Mouse (Mus musculus) kidney, postnatal 36 days (tissue): Measurements from ENCODE around the gene Rhoa.
A peak's percentile ranks its signal among the peaks of the same experiment; 100 is the strongest.
"Not testable (repeated sequence)": the region's sequence is repeated elsewhere in the genome, so short reads cannot be mapped to it uniquely, and the experiment has no call there.

Source experiments
- DNase-seq, 2 experiments: peaks; one replicate each; pipeline ENCODE4 v3.0.0; 2021 to 2022; ENCODE audit warnings: mixed read lengths in 2 of 2

Rhoa gene

DNA sequence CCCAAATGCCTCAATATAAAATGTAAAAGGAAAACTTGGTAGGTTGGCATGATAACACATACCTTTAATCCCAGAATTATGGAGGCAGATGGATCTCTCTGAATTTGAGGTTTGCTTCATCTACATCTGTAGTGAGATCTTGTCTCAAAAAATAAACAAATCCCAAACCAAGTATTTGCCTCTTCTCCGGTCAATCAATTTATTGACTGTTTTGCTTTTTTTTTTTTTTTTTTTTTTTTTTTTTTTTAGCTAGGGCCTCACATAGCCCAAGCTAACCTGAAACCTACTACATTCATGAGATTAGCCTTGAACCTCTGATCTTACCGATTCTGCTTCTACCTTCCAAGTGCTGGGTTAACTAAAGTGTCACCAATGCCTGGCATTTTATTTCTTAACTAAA lies 16.6 kb upstream of the Rhoa start:
- DNase-seq = no peak

DNA sequence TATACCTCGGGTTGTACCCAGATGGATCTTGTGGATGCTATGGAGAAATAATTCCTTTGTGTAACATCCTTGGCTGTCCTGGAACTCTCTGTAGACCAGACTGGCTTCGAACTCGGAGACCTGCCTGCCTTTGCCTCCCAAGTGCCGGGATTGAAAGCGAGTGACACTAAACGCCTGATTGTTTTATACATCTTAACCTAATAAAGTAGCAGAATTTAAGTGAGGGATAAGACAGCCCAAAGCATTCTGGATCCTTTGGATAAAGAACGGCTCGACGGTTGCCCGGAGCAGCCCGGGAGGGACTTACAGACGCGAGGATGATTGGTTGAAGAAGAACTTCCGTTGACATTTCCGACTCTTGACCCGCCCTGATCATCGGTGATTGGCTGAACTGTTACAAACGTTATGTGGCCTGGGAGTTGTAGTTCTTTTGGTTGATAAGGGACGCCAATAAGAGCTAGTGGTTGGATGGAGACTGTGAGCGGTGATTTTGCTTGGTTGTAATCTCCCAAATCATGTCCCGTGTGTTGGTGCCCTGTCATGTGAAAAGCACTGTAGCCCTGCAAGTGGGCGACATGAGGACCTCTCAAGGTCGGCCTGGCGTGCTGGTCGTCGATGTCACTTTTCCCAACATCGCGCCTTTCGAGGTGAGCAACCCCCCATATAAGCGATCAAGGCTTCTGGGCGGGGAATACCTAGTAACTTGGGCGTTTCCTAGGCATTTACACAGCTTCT lies 15.7 kb upstream of the Rhoa start, which contains the start of gene Nicn1:
Gene Nicn1 (plus strand): TSS at position 414 of the 735 bp plus-strand sequence.
- DNase-seq = peak; percentile 92 to 98

DNA sequence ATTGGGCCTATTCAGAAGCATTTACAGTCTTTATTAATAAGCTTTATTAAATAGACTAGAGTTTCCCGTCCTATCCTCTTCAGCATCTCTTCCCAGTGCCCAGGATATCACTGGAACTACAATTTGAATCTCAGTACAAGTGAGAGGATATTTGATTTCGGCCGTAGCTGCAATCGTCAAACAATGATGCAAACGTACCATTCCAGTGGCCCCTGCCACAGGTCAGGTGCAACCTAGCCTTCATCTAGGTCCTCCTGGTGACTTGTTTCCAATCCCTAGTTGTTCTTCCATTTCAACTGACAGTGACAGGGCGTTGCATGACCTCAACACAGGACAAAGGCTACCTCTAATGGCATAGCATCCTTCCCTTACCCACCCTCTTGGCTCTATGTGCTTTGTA lies 15.2 kb upstream of the Rhoa start:
- DNase-seq = no peak

DNA sequence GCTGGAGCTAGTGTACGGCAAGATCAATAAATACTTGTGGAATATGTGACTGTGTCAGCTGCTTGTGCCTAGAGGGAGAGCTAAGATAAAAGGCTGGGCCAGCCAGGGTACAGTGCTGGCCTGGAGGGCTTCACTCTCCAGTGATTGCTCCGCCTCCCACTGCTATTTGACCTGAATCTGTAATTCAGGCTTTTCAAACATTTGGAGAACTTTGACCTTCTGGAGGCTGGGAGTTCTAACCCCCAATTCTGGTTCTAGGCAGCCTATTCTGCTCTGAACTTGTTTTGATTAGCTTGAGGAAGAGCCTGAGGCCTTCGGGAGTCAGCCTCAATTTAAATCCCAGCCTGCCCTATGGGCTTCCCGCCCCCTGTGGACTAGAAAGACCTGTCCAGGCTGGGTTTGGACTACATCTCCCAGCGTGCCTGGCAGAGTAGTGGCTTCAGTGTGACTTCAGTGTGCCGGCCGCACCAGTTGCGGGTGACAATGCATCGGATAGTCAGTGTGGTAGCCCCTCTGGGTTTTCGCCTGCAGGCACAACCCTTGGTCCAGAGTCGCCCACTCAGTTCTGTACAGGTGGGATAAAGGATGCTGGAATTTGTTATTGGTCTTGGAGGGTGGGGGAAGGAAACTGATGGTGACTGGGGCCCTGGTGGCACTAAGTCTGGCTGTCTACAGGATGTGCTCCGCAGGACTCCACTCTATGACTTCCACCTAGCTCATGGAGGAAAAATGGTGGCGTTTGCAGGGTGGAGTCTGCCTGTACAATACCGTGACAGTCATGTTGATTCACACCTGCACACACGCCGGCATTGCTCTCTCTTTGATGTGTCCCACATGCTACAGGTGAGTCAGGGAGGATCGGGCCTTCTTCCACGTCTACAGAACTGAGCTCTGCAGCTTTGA lies 9.2 kb upstream of the Rhoa start, which contains the start of gene Amt:
Gene Amt (plus strand): TSS at position 401 of the 903 bp plus-strand sequence.
- peak; percentile 82 to 95 for DNase-seq

DNA sequence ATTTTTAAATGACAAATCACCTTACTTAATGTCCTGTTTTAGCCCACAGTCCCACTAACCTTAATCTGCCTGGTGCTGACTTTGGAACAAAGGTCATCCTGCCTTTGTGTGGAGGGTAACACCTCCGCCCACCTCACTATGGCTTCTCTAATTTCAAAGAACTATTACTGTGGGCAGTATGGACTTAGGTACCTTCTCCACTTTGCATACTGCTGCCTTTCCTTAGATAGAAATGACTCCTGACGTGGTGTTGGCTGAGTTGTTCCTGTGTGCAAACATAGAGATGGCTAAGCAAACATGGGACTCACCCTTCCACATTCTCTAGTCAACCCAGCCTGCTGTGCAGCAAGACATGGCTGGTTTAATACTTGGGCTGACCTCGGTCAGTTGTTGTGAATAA lies 4.1 kb upstream of the Rhoa start:
- no peak for DNase-seq

DNA sequence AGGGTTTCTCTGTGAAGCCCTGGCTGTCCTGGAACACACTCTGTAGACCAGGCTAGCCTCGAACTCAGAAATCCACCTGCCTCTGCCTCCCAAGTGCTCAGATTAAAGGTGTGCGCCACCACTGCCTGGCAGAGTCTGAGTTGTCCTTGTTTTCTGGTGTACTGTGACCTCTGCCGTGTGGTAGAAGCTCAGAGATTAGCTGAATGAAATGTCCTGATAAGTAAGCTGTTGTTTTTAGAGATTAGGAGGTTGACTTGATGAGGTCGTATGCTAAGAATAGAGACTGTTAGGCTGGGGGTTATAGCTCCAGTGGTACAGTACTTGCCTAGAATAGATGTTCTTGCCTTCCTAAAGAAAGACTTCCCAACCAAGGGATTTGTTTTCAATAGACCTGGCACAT lies 1.2 kb upstream of the Rhoa start:
- no peak for DNase-seq

DNA sequence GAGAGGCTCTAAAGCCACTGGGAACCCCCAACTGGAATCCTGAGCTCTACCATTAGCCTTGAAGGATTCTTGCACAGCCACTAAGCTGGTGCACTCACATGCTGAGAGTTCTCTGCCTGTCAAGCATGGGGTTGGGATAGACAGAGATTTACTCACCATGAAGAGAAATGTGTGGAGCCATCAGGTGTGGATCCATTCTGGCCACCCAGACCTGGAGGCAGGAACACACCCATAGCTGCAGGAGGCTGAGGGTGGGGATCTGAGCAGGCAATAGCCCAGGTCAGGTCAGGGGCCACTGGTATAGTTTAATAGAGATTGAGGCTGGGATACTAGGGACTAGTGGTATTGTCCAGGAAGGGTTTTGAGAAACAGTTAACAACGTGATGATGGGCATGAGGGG lies 759 bp upstream of the Rhoa start:
- DNase-seq = no peak

DNA sequence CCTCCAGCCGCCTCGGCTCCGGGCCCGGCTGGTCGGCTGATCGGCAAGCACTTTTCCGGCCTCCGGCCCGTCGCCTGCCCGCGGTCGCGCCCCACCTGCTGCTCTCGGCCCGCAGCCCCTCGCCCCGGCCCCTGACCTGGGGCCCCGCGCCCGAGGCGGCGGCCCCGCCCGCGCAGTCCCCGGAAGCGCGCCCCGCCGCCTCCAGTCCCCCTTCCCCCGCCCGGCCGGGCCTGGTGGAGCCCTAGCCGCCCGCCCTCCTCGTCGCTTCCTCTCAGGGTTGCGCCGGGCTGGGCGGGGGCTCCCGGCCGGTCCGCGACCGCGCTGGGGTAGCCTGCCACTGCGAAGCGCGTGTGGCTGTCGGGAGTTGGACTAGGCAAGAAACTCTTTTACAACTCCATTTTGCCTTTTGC lies 647 bp downstream of the Rhoa start:
- peak; percentile 86 to 93 for DNase-seq

DNA sequence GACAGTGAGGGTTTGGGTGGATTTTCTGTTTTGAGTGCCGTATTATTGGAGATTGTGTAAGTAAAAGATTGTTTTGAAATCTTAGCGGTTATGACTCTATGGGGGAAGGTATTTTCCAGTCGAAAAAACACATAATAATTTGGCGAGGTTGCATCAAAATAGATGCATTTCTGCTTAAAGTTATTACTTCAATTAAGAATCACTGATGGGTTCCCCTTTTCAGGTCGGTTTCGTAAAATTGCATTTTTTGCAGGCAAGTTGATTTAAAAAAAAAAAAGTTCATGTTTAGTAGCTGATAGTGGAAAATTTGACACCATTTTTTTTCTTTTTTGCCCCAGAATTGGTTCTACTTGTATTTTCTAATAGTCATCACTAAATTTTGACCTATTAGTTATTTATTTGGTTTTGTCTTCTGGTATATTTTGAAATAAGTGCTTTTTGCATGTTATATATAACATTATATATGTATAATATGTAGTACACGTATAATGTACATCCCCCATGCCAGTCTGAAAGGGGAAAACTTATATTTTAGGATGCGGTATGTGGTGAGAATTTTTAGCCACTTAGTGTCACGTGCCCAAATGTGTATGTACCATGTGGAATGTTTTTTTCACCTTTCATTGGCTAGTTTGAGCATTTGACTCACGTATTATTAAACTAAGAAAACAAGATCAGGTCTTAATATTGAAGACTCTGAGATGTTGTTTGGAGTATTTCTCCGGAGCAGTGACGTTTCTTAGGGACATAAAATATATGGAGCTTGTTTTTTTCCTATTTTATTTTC lies 1.3 kb downstream of the Rhoa start:
- DNase-seq = no peak

DNA sequence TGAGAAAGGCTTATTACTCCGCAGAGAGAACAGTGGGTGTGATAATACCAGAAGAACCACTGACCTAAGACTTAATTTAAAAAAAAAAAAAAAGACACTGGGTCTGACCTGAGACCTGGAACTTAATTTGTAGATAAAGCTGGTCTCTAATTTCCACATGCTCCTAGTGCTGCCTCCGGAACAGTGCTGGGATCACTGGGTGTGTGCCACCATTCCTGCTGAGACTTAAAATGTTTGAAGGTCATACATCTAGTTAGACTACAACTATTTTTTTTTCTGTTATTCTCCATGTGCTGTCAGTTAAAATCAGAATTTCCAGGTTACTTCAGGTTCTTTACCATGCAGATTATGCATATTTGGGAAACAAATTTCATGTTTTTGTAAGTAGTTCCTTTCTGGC lies 2.2 kb downstream of the Rhoa start:
- DNase-seq = peak; percentile 32 to 35

DNA sequence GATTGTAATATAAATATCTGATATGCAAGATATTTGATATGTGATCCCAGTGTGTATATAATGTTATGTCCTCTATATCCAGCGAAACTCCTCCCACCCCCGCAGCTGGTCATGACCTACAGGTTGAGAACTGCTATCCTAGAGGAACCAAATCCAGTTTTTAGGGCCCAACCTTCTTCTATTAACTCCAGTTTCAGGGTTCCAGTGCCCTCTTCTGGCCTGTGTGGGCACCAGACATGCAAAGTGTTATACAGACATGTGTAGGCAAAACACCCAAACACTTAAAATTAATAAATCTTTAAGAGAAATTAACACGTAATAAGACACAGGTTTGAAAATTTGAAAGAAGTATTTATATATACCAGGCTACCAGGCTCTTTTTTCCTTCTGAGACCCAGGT lies 11.6 kb downstream of the Rhoa start:
- DNase-seq = peak in 1 of 2 experiments; percentile 42

DNA sequence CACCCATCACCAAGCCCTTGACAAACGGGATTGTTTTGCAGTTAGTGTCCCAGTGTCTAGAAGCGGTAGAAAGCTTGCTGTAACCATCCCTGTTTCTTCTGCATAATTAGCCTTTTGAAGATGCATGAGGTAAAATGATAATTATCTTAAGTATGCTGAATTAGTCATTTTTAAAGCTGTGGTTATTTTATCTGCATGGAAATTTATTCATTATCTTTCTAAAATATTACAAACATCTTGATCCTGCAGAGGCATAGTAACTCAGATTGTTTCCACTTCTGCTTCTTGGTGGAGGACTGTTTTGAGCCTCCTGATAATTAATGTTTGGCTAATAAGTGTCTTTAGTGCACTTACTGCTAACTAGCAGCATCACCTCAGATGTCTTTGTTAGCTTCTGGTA lies 12.5 kb downstream of the Rhoa start:
- no peak for DNase-seq

DNA sequence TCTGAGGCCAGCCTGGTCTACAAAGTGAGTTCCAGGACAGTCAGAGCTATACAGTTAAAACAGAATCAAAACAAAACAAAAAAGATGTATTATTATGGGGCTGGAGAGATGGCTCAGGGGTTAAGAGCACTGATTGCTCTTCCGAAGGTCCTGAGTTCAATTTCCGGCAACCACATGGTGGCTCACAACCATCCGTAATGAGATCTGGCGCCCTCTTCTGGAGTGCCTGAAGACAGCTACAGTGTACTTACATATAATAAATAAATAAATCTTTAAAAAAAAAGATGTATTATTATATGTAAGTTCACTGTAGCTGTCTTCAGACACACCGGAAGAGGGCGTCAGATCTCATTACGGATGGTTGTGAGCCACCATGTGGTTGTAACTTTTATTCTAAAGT lies 16.1 kb downstream of the Rhoa start:
- not testable (repeated sequence) for DNase-seq

DNA sequence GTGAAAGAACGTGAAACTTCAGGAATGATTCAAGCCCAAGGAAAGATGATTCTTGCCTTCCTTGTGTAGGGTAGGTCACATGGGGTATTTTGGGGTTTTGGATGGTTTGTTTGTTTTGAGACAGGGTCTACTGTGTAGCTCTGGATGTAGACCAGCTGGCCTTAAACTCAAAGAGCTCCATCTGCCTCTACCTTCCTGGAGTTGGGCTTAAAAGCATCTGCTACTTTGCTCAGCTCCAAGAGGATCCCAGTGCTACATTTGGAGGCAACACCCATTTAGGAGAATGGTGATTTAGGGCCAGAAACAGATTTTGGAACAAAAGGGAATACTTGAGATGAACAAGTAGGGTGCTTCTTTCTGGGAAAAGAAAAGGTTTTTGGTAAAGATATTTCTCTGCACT lies 18.9 kb downstream of the Rhoa start:
- DNase-seq = no peak

DNA sequence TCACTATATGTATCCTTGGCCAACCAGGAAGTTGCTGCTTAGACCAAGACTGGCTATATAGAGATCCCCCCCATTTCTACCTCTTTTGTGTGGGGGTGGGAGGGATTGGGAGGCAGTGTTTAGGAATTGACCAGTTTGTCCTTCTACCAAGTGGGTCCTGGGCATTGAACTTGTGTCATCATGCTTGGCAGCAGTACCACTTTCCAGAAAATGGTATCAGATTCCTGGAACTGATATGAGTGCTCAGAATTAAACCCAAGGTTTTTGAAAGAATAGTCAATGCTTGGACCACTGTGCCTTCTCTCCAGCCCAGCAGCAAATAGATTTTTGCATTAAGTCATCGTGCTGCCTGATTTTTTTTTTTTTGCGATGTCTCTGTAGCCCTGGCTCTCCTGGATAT lies 19.9 kb downstream of the Rhoa start:
- no peak for DNase-seq

DNA sequence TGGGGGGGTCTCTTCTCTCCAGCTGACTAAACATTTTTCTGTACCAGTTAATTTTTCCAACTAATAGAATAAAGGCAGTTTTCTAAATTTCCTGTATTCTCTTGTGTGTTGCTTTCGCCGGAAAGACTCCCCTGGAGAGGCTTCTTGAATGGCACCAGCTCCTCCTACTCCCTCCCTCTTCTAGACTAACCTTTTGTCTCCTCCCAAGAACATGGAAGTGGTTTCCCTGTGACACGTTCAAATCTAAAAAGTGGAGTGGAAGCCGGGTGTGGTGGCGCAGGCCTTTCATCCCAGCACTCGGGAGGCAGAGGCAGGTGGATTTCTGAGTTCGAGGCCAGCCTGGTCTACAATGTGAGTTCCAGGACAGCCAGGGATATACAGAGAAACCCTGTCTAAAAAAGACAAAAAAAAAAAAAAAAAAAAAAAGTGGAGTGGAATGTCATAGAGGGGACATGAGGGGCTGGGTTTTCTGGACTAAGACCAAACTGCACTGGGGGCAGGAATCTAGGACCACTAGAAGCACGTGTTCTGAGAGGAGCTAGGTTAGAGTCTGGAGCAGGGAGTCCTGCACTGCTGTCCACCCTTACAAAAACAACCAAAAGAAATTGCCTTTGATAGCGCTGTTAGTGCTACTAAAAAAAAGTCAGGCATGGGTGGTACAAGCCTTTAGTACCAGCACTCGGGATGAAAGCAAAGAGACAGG lies 32.1 kb downstream of the Rhoa start:
- no peak for DNase-seq

DNA sequence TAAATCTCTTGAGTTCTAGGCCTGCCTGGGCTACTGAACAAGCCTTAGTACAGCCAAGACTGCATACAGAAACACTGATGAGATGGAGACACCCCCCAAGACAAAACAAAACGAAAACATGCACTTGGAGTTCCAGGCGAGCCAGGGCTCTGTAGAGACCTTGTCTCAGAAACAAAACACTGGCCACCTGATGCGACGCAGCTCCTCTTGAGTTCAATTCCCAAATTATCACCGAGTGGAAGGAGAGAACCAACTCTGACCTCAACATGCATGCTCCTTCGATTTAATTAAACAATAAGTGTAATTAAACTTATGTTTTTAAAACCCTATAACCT lies 32.6 kb downstream of the Rhoa start:
- no peak for DNase-seq

DNA sequence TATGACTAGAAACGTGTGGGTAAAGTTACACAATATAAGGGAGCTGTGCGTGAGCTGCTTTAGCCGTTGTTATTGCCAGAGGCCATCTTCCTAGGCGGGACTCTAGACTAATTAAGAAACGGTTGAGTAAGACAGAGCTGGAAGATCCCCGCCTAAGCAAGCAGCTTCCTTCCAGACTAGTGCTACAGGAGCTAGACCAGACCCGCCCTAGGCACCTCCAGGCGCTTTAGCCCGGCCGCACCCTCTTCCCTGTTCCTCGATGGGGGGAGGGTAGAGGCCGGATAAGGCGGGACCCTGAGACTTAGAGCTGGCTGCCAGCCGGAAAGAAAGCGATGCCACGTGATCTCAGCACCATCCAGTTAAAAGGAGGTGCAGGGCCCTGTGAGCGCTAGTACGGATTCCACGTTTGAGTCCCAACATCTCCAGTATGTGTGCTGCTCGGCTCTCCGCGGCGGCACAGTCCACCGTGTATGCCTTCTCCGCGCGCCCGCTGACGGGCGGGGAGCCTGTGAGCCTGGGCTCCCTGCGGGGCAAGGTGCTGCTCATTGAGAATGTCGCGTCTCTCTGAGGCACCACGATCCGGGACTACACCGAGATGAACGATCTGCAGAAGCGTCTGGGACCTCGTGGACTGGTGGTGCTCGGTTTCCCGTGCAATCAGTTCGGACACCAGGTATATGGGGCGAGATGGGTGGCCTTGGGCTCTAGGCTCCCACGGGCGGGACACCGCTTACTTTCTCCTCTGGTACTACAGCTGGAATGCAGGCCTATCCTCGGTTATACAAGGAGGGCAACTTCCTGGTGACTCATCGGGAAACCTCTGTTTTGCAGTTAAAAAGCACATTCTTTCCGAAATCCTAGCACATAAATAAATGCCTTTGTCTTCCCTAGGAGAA lies 33.2 kb downstream of the Rhoa start, which contains the start of gene Gpx1:
Gene Gpx1 (plus strand): TSS at position 18 of the 896 bp plus-strand sequence.
- peak; percentile 96 to 98 for DNase-seq

DNA sequence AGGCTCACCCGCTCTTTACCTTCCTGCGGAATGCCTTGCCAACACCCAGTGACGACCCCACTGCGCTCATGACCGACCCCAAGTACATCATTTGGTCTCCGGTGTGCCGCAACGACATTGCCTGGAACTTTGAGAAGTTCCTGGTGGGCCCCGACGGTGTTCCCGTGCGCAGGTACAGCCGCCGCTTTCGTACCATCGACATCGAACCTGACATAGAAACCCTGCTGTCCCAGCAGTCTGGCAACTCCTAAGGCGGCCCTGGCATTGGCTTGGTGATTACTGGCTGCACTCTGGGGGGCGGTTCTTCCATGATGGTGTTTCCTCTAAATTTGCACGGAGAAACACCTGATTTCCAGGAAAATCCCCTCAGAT lies 33.9 kb downstream of the Rhoa start:
- peak in 1 of 2 experiments; percentile 54 for DNase-seq

DNA sequence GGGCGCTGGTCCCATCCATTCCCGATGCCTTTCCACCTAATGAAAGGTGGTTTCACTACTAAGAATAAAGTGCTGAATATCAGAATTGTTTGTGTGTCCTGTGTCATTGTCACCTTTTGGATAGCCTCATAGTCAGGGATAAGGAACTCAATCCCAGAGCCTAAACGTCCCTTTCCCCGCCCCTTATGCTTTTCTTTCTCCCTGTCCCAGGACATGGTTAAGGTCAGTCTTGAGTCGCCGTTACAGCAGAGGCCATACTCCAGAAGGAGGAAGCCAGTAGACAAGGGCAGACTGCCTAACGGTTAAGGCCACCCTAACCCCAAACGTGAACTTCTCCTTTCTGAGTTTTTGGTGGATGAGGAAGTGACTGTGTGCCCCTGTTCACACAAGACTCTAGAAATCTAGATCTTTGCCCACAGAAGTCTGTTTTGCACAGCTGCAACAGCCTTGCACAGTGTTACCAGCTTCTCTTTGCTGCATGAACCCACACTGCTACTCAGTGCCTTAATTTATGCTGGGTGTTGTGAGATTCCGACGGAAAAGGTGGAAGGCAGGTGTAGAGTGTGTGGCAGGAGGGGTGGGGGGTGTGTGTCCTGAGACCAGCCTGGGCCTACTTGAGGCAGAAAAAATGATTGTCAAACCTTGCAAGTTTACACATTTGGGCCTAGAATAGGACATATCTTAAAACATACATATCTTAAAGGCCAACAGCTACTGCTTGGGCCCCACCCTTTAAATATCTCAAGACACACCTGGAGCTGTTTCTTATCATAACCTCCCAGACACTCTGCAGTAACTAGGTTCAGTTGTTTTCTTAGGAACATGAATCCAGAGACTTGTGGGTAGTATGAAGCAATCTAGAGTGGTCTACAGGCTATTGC lies 34.6 kb downstream of the Rhoa start:
- DNase-seq = peak in 1 of 2 experiments; percentile 38

DNA sequence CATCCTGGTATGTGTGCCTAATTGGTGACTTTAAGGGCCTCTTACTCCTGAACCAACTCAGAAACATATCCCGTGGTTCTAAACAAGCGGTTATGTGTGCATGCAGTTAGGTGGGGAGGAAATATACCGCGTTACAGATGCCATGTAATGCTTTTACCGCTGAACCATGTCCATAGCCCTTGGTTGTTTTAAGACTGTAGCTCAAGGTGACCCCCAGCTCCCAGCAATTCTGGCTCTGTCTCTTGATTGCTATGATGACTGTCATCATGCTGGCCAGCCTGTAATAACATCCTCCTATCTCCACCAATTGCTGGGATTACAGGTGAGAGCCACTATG lies 35.2 kb downstream of the Rhoa start:
- DNase-seq = peak in 1 of 2 experiments; percentile 39
